Mouse (Mus musculus) gastrocnemius, postnatal 4 days (tissue): ENCODE measurements at regions not wholly inside any gene's neighbourhood (a gene's known extent, or its start where the extent isn't known, plus 50 kb on each side); places are given as distances from the start of the nearest gene placed in this dataset.
"Not testable (repeated sequence)": the region's sequence is repeated elsewhere in the genome, so short reads cannot be mapped to it uniquely, and the experiment has no call there.

Experiments used
- DNase-seq, 2 experiments: peaks; one replicate each; pipeline ENCODE4 v3.0.0; 2021 to 2022; ENCODE audit warnings: low spot score in 2 of 2, mixed read lengths in 2 of 2

DNA sequence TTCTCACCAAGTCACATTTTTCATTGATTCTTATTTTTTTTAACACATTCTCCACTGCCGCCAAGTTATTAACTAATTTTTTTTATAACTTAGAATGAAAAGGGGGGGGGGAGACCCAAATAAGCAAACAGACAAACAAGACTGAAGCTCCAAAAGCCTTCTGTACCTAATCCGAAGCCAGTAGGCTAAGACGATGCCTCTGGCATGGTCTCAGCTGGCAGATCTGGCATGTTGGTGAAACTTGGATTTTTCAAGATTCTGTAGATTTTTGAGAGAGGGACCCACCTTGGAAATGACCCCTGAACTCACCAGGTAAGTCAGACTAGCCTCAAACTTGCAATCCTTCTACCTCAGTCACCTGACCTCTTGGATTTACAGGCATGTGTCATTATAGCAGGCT is 208.7 kb downstream of the Cd47 start:
- DNase-seq = no peak

DNA sequence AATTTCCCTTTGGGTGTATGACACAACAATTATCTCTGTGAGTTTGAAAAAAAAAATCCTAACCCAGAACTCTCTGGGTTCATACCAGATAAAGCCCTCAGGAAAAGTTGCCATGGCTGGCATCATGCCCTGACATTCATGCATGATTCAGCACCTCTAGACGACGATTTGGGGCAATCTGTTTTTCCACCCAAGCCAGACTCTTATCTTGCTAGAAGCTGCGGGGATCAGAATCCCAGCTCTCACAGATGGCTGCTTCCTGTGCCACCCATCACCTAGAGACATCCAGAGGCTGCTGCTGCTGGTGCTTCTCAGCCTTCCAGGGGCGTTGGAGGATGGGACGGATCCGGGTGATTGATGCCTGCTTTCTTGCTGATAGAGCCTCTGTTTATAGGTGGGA is 209.2 kb downstream of the Cd47 start:
- no peak for DNase-seq

DNA sequence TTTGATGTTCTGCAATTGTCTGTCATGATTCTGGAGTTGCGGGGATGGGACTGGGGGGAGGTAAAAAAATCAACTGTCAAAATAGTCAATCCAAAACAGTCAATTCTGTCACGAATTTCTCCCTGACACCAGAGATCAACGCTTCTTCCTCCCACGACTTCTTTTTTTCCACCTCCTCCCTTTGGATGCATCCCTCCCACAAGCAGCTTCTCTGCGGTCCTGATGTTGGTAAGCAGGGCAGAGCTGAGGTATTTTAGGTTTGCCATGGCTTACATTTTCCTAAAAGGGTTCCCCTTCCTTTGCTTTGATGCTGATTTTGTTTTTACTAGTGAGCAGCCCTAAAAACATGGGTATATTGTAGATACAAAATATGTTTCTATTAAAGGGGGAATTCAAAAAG is 209.7 kb downstream of the Cd47 start:
- no peak for DNase-seq

DNA sequence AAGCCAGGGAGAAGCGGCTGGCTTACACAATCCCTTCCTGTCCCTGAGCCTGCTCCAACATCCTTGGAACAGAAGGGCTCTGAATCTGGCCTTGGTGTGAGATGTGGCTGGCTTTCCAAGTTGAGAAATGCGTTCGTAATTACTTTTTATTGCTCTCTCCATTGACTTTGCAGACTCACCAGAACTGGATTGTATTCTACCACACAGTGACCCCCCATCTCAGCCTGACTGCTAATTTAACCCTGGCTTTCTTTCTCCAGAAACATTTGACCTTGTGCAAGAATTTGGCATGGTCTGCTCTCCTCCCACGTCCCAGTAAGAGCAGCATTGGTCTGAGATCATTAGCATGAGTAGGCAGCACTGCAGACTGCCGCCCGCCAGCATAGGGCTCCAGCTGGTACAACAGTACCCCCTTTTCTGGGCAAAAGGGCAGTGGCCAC is 210.2 kb downstream of the Cd47 start:
- DNase-seq = peak in 1 of 2 experiments; percentile 22

DNA sequence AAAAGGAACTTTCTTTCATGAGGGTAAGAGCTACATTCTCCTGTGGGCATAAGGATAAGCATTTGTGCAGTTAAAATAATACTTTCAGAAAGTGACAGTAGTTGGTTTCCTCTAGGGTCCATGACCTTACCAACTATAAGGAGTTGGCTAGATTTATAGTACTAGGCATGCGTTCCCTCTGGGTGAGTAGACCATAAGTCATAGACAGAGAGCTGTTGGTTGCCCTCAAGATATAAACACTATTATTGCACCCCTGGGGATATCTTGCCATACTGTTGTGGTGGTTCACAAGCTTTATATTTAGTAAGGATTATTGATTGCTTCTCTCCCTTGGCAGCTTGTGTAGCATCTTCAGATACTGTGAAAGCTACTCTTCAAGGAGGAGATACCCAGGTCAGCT is 223.6 kb downstream of the Cd47 start:
- DNase-seq = no peak

DNA sequence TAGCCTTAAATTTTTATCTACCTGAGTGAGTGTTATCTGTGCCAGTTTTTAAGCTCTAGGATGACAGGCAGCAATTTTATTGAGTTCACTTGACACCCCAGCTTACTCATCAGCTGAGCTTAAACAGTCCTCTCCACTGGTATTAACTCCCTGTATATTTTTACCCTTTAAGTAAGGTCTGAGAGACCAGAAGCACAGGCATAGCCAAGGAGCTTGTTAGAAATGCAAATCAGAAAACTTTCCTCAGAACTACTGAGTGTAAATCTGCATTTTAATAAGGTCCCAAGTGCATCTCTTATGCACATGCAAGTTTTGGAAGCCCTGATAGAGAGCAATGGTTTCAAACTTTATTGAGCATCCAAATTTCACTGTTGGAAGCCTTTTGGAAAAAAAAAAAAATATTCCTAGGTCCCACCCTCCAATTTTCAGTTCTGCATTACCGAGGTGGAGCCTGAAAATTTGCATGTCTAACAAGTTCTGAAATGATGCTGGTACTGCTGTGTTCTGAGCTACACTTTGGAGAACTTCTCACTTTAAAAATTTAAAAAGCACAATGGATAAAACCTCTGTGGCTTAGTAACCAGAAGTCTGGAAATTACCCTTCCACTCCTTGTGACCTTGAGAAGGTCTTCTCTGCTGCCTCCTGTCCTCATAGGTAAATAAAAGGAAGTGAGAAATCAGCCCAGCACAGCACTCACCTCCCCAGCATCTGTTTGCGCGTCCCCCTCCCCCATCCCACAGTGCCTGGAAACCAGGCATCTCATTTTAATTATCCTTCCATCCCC is 226.0 kb downstream of the Cd47 start:
- DNase-seq = no peak

DNA sequence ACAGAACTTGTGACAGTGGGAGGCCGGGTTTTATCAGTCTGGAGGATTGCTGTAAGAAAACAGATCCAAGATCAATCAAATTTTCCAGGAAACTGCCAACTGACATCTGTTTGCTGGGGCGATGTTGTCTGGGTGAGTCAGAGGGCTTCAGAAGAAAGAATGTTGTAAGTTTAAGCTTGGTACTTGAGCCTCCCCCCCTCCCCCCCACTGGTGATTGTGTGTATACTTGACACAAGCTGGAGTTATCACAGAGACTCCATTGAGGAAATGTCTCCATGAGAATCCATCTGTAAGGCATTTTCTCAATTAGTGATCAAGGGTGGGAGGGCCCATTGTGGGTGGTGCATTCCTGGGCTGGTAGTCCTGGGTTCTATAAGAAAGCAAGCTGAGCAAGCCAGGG is 226.9 kb downstream of the Cd47 start:
- no peak for DNase-seq

DNA sequence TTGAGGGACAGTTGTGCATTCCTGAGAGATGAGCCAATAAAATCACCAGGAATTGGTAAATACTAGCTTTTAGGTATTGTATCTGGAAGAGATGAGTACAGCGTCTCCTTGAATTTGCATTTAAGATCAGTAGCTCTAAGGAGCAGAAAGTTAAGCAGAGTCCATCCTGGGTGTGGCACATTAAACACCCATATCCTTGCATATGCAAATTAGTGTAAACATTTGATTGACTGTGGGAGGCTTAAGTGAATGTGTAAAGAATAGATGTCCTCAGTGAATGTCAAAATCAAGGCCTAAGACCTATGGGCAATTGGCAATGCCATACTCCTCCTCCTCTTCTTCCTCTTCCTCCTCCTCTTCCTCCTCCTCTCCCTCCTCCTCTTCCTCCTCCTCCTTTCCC is 229.4 kb downstream of the Cd47 start:
- no peak for DNase-seq

DNA sequence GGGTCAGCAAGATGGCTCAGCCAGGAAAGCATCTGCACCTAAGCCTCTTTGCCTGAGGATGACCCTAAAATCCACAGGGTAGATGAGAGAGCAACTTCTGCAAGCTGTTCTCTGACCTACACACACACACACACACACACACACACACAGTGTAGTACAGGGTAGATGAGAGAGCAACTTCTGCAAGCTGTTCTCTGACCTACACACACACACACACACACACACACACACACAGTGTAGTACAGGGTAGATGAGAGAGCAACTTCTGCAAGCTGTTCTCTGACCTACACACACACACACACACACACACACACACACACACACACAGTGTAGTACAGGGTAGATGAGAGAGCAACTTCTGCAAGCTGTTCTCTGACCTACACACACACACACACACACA is 230.0 kb downstream of the Cd47 start:
- DNase-seq = not testable (repeated sequence)

DNA sequence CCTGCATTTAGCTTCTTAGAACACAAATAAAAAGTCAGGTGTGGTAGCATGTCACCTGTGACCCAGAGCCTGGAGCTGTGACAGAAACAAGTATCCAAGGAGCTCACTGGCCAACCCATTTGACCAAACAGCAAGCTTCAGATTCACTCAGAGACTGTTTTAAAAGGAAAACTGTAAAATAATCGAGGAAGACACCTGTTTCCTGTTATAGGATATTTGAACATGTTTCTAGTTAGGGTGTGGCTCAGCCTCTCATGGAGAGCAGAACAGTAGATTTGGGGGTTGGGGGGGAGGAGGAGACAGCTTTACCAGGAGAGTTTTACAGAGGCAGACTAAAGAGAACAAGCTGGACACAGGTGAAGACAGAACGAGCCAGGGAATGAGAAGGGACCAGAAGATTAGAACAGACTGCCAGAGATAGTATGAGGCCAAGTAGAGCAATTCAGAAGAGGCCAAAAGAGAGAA is 230.6 kb downstream of the Cd47 start:
- DNase-seq = no peak

DNA sequence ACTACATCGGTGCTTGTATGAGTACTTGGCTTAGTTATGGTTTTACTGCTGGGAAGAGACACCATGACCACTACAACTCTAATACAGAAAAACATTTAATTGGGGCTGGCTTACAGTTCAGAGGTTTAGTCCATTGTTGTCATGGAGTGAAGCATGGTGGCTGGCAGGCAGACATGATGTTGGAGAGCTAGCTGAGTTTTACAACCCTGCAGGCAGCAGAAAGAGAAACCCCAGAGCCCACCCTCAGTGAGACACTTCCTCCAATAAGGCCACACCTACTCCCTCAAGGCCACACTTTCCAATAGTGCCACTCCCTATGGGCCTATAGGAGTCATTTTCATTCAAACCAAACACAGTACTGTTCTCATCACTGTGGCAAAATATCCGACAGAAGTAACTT is 232.5 kb downstream of the Cd47 start:
- DNase-seq = no peak

DNA sequence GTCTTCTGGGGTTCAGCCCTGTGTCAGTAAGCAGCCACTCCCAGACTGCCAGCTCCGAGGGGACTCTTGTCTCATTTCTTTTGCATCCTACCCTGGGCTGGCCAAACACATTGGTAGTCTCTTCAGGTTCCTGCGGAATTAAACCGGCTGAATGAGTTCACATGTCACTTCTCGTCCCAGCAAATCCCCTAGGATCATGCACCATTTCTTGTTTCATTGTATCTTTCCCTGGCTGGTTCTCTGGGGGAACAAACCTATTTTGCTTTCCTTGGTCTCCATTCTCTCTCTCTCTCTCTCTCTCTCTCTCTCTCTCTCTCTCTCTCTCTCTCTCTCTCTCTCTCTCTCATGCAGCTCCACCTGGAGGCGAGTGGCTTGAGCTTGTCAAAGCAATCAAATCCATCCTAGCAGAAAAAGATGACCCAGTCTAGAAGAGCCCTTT is 236.0 kb downstream of the Cd47 start:
- DNase-seq = no peak

DNA sequence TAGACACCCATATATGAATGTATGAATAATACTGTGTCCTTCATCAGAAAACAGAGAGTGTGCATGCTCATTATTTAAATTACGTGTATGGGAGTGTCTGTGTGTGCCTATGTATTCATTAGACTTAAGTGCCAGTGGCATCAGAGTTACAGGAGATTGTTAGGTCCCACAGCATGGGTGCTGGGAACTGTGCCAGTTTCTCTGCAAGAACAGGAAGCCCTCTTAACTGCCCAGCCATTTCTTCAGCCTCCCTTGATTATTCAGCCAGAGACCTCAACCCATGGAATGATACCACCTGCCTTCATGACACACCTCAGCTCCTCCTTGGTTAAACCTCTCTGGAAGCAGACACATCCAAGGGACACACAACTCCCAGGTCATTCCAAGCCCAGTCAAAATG is 243.8 kb downstream of the Cd47 start:
- no peak for DNase-seq

DNA sequence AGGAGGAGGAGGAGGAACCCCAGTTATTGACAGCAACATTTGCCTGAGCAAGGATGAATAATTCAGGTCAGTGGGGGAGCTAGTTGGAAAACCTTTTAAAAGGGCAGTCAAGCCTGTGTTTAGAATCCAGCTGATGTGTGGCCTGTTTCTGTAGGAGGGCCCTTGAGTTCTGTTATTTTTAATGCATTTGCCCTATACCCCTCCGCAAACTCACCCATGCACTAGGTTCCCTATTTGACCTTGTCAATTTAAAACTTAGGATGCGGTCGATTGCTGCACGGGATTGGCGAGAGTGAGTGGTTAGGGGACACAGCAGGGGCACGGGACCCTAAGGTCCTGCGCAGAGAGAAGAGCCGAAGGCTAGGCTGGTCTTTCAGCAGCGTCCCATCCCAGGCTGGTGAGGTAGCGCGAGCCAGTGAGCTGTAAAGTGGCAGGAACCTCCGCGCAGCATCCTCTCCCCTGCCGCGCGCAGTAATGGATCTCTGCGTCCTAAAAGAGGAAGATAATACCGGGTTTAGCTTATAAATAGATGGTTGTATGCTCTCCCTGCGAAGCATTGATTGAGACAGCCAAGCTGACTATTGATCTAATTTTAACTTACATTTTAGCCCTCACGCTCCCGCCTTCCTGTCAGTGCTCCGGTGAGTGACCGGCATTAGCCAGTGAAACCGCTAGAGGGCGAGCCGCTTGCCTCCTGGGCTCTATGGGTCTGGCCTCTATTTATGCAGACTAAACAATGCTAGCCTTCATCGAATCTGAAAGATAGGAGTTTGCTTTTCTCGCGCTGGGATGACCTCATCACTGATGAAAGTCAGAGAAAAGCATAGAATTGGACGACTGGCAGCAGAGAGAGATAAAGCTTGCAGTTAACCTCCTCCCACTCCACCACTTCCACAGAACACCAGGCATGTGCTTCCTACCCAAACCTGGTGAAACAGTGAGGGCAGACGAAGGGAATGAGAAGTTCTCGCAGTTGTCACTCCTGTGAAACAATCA is 245.5 kb downstream of the Cd47 start:
- peak in 1 of 2 experiments; percentile 56 for DNase-seq

DNA sequence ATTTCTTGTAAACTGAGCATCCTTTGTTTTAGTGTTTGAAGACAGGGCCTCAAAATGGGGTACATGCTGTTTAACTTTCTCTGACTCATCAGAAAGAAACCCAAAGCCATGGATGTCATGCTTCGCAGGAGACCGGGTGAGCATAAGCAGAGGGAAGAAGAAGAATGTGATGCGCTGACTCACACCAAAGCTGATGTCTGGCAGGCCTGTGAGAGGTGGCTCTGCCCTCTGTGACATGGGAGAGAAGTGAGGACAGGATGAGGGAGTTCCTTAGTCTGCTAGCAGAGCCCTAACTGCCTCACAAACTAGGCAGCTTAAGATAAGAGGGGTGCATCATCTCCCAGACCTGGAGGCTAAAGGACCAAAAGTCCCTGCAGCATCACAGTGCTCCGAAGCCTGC is 263.2 kb downstream of the Cd47 start:
- no peak for DNase-seq

DNA sequence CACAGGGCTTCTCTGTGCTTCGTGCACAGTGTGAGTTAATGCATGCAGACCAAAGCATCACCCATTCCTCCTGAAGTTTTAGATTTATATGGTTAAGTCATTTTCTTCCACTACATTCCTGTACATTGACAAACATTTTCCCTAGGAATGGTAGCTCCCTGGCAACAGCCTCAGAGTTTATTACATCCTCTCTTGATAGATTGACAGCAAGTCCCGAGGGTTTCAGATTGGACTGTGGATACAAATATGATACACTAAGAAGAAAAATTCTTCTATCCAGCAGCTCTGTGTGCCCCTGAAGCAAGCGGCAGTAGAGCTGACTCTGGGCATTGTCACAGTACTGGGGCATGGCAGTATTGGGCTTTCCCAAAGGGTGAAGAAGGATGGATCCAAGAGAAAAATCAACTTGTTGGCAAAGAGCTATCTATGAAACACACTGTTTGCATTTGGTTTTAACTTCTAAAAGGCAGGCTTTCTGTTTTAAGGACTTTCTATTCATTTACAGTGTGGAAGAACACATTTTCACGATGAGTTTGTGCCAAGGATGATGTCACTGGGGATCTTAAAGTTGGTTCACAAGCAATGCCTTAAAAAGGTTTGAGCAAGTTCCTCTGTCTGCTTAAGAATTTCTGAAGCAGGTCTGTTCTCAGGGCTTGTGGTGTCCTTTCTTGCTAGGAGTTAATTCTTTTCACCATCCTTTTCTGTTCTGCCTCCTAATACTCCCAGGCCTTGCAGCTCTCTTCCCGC is 265.2 kb downstream of the Cd47 start:
- no peak for DNase-seq

DNA sequence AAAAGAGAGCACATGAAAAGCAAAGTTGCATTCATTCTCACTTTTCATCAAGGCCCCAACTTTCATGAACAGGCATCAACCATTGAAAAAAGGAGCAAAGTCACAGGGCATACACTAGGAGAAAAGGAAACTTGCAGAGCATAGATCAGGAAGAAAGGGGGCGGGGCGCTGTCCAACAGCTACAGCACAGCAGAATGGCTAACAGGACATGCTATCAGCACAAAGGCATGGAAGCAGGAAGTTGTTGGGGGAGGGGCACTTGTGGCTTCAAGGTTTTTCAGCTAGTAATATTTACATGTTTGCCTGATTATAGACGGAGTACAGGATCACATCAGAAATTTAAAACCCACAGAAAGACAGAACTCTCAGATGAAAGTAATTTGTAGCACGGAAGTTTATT is 268.7 kb downstream of the Cd47 start:
- DNase-seq = peak in 1 of 2 experiments; percentile 16

DNA sequence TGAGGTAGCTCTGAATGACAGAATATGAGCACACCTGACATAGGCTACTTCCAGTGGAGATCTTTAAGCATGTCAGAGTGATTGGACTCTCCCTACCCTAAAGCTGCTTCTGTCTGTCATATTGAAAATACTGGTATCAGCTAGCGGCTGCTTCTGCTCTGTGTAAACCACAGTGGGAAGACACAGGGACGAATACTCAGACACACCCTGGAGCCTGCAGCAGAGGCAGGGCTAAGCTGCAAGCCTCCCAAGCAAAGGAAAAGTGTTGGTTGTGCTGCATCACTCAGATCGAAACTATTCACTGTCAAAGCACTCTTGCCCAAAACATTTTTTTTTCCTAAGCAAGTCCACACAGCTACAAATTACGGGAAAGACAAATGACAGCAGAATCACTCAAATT is 270.4 kb downstream of the Cd47 start:
- DNase-seq = no peak

DNA sequence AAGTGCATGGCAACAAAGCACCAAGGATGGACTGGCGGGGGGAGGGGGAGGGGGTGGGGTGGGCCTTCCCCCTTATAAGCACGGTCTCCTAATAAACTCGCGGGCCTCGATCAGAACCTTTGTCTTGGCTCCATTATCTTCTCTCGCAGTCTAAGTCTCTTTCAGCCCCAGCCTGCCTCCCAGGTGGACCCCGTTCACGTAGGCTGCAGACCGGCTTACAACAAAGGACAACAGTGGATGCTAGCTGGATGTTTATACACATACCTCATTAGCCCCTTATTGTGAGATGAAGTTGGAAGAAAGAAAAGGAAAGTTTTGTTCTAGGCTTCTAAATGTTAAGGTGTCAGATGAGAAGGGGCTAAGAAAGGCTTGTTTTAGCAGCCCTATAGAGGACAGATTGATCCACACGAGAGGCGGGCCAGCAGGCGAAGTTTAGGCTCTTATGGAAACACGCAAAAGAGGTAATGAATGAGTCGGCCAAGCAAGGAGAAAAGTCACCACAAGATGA is 272.6 kb downstream of the Cd47 start:
- no peak for DNase-seq

DNA sequence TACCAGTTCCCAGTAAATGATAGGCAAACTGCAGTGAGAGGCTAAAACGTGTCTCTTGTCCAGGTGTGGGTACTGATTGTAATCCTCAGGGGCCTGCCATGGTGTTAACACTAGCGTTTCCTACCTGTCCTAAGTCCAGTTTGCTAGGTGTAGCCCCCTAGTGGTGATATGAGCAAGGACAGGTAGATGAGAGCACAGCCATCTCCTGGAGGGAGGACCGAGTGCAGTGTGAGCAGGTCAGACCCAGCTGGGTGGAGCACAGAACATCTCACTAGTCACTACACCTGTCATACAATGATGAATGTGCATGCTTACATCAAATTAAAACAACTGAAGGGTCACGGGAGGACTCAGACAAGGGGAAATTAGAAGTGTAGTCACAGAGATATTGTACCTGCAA is 273.6 kb downstream of the Cd47 start:
- DNase-seq = no peak

DNA sequence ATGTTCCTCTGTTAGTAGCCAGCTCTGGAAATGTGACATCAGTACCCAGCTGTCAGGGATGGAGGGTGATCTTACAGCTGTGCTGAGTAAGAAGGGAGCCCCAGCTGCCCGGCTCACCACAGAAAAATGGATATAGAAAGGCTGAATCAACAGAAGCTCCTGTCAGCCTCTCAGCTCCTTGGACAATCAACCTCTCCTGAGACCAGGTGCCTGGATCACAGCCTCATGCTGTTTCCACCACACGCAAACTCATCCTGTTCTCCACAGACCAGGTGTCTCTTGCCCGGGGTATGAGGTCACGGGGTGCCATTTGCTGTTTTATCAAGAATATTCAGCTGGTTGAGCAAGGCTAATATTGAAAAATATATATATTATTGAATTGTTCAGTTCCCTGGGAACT is 275.3 kb downstream of the Cd47 start:
- DNase-seq = no peak
